Mouse (Mus musculus) E14TG2a.4 (cell line): Measurements from ENCODE around the gene Dynlt1c.
"Not testable (repeated sequence)": the region's sequence is repeated elsewhere in the genome, so short reads cannot be mapped to it uniquely, and the experiment has no call there.

Experiments
- H3K27me3 ChIP-seq: 2 replicates; pipeline ENCODE4 v1.6.1; 2014; ENCODE audit warnings: low read length, control low read depth; ENCODE audit not compliant: insufficient read depth
- H3K36me3 ChIP-seq: 2 replicates; pipeline ENCODE4 v1.6.1; 2014; ENCODE audit warnings: low read length, control low read depth; ENCODE audit not compliant: insufficient read depth
- H3K4me1 ChIP-seq: replicated peaks from 2 replicates; pipeline ENCODE4 v1.6.1; 2014; ENCODE audit warnings: low read depth, low read length, control low read depth
- H3K4me3 ChIP-seq: replicated peaks from 2 replicates; pipeline ENCODE4 v1.5.1; 2014; ENCODE audit warnings: mild to moderate bottlenecking, low read length
- H3K9me3 ChIP-seq: 2 replicates; pipeline ENCODE4 v1.6.1; 2014; ENCODE audit warnings: low read length, control low read depth

Dynlt1c gene

GRCm38 (mm10) chr17:6601204-6601911, at the start of gene Dynlt1c:
Dynlt1c (plus strand) TSS chr17:6601671.
- H3K9me3 ChIP-seq, H3K4me1 ChIP-seq, H3K27me3 ChIP-seq, H3K36me3 ChIP-seq: not testable (repeated sequence)
- peak within 1 kb of the TSS; percentile 55 for H3K4me3 ChIP-seq

- not testable (repeated sequence) for H3K27me3 ChIP-seq, H3K36me3 ChIP-seq, H3K9me3 ChIP-seq, H3K4me3 ChIP-seq, H3K4me1 ChIP-seq
Measured at GRCm38 (mm10) chr17:6553798-6554197, 47.7 kb upstream of the Dynlt1c start.

GRCm38 (mm10) chr17:6554243-6554642, 47.2 kb upstream of the Dynlt1c start:
- H3K9me3 ChIP-seq, H3K4me1 ChIP-seq, H3K27me3 ChIP-seq, H3K4me3 ChIP-seq, H3K36me3 ChIP-seq: not testable (repeated sequence)

GRCm38 (mm10) chr17:6559447-6560133, 41.9 kb upstream of the Dynlt1c start:
- not testable (repeated sequence) for H3K4me3 ChIP-seq, H3K4me1 ChIP-seq, H3K27me3 ChIP-seq, H3K36me3 ChIP-seq, H3K9me3 ChIP-seq

- H3K36me3 ChIP-seq, H3K9me3 ChIP-seq, H3K4me3 ChIP-seq, H3K4me1 ChIP-seq, H3K27me3 ChIP-seq: not testable (repeated sequence)
Measured at GRCm38 (mm10) chr17:6564866-6565265, 36.6 kb upstream of the Dynlt1c start.

- H3K27me3 ChIP-seq, H3K36me3 ChIP-seq, H3K4me3 ChIP-seq, H3K9me3 ChIP-seq: not testable (repeated sequence)
- H3K4me1 ChIP-seq, result peaks cover 15% of the 10 kb centered on the region
Measured at GRCm38 (mm10) chr17:6567908-6568307, 33.6 kb upstream of the Dynlt1c start.

- H3K27me3 ChIP-seq, H3K36me3 ChIP-seq, H3K9me3 ChIP-seq, H3K4me3 ChIP-seq: not testable (repeated sequence)
- H3K4me1 ChIP-seq, result peaks cover 14% of the 10 kb centered on the region
Measured at GRCm38 (mm10) chr17:6571296-6571695, 30.2 kb upstream of the Dynlt1c start.

- not testable (repeated sequence) for H3K27me3 ChIP-seq, H3K9me3 ChIP-seq, H3K4me3 ChIP-seq, H3K36me3 ChIP-seq
- peaks cover 13% of the 10 kb centered on the region for H3K4me1 ChIP-seq
Measured at GRCm38 (mm10) chr17:6572202-6572601, 29.3 kb upstream of the Dynlt1c start.

GRCm38 (mm10) chr17:6575376-6575775, 26.1 kb upstream of the Dynlt1c start:
- not testable (repeated sequence) for H3K4me1 ChIP-seq, H3K4me3 ChIP-seq, H3K27me3 ChIP-seq, H3K36me3 ChIP-seq, H3K9me3 ChIP-seq

- H3K9me3 ChIP-seq, H3K4me3 ChIP-seq, H3K36me3 ChIP-seq, H3K4me1 ChIP-seq, H3K27me3 ChIP-seq: not testable (repeated sequence)
Measured at GRCm38 (mm10) chr17:6588672-6589071, 12.8 kb upstream of the Dynlt1c start.

- not testable (repeated sequence) for H3K4me1 ChIP-seq, H3K4me3 ChIP-seq, H3K36me3 ChIP-seq, H3K9me3 ChIP-seq, H3K27me3 ChIP-seq
Measured at GRCm38 (mm10) chr17:6592109-6592508, 9.4 kb upstream of the Dynlt1c start.

- H3K27me3 ChIP-seq, H3K4me1 ChIP-seq, H3K36me3 ChIP-seq, H3K4me3 ChIP-seq, H3K9me3 ChIP-seq: not testable (repeated sequence)
Measured at GRCm38 (mm10) chr17:6593896-6594295, 7.6 kb upstream of the Dynlt1c start.

GRCm38 (mm10) chr17:6595776-6596497, 5.5 kb upstream of the Dynlt1c start:
- H3K27me3 ChIP-seq, H3K4me1 ChIP-seq, H3K36me3 ChIP-seq, H3K9me3 ChIP-seq, H3K4me3 ChIP-seq: not testable (repeated sequence)

- H3K9me3 ChIP-seq, H3K36me3 ChIP-seq: not testable (repeated sequence)
Measured at GRCm38 (mm10) chr17:6598356-6598755, 3.1 kb upstream of the Dynlt1c start.

More at GRCm38 (mm10) chr17:6598356-6598755, 3.1 kb upstream of the Dynlt1c start:
- H3K27me3 ChIP-seq, H3K4me1 ChIP-seq, H3K4me3 ChIP-seq: not testable (repeated sequence)
